Mouse (Mus musculus): ENCODE data around the gene Leap2. TPM values are rescaled to one million over a fixed set of nuclear protein-coding genes. Genes with fewer than 3 reads are reported as not detected.

Leap2 gene
- total and polyA plus RNA-seq, 3 experiments: 0.24 TPM; not detected in 2

DNA sequence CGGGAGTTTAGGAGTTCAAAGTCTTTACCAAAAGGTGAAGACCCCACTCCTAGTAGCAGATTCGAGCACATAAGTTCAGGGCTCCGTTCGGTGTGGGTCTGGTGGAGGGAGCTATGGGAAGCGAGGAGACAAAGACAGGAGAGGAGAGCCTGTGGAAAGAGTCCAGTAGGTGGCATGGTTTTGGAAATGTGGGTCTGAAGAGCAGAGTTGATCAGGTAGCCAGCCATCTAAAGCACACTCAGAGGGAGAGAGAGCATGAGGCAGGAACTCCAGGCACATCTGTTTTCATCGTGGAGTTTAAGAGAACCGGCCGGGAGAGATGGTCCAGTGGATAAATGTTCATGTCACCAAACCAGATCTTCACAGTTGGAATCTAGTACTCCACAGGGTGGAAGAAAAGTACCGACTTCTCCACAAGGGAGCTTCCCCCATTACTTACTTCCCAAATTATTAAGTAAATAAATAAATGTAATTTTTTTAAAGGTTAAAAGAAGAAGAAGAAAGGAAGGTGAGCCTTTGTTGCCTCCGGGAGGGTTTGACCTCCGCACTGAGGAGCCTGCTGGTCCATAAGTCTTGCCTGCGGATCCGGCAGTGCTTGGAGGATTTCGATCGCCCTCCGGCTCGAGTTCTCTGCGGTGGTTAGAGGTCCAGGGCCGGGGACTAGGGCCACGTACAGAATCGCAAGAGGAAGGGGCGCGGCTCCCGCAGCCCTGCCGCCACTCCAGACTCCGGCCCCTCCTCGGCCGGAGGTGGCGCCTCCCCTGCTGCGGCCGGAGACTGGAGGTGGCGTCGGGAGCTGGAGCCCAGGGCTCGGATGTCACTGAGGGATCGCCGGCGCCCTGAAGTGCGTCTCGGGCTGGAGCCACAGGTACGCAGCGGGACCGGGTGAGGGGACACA lies 33.8 kb upstream of the Leap2 start, which contains the start of the genes Gm10447 and Shroom1:
TSS of gene Gm10447 (minus strand) at position 637 of the 898 bp plus-strand sequence.
TSS of gene Shroom1 (plus strand) at position 732 of the 898 bp plus-strand sequence.
- H3K27ac ChIP-seq (ENCODE audit: control insufficient read depth, low read depth, low read length): no peak within 1 kb of the TSS
- DNase-seq (ENCODE audit: low read depth, low spot score): peak; percentile 33
- H3K4me3 ChIP-seq (ENCODE audit: control insufficient read depth in 1 of 2, insufficient read depth in 1 of 2, low read depth in 2 of 2, low read length in 2 of 2): peak within 1 kb of the TSS; percentile 47 to 65
- peaks cover 0 to 4% of the 10 kb centered on the region in 2 experiments; a peak in 1 of 4 replicates for H3K36me3 ChIP-seq (ENCODE audit: control insufficient read depth in 1 of 2, insufficient read depth in 2 of 2, low read length in 2 of 2)
- H3K4me1 ChIP-seq (ENCODE audit: control insufficient read depth in 1 of 2, insufficient read depth in 2 of 2, low read length in 2 of 2): peaks cover 2 to 10% of the 10 kb centered on the region in 2 experiments; a peak in 3 of 4 replicates
- TF ChIP-seq HCFC1 (IDR thresholded peaks at IDR 0.05; ENCODE audit: low read depth, low read length) (no peak), CTCF (IDR thresholded peaks at IDR 0.05 in 2 of 3, conservative IDR thresholded peaks at IDR 0.05 in 1 of 3; ENCODE audit: control insufficient read depth in 1 of 3, insufficient read depth in 1 of 3, low read depth in 2 of 3, low read length in 3 of 3, poor library complexity in 1 of 3, severe bottlenecking in 1 of 3) (peak in 1 of 3 experiments; percentile 43; a peak in 3 of 6 replicates), MAFK (IDR thresholded peaks at IDR 0.05; ENCODE audit: borderline replicate concordance, low read depth, low read length) (no peak), SMC3 (IDR thresholded peaks at IDR 0.05; ENCODE audit: low read depth, low read length) (peak; percentile 35), MYB (IDR thresholded peaks at IDR 0.05; ENCODE audit: low read depth, low read length) (no peak), UBTF (IDR thresholded peaks at IDR 0.05; ENCODE audit: borderline replicate concordance, insufficient read depth, low read depth, low read length) (no peak), ELF1 (IDR thresholded peaks at IDR 0.05; ENCODE audit: low read depth, low read length) (no peak), GATA1 (IDR thresholded peaks at IDR 0.05; ENCODE audit: low read depth, low read length) (no peak), JUND (IDR thresholded peaks at IDR 0.05; ENCODE audit: low read depth, low read length) (no peak), BHLHE40 (IDR thresholded peaks at IDR 0.05; ENCODE audit: borderline replicate concordance, low read depth, low read length) (0 out of 2 replicates have a peak, but pooled peaks have one; percentile 8), MAX (IDR thresholded peaks at IDR 0.05; ENCODE audit: low read length) (no peak)
- H3K27me3 ChIP-seq (ENCODE audit: control insufficient read depth in 1 of 2, insufficient read depth in 2 of 2, low read length in 2 of 2): peaks cover 17 to 19% of the 10 kb centered on the region in 2 experiments
- peak within 1 kb of the TSS; percentile 52 for H3K9ac ChIP-seq (ENCODE audit: control insufficient read depth, low read depth, low read length, poor library complexity, severe bottlenecking)
- H3K9me3 ChIP-seq (replicated peaks; ENCODE audit: insufficient read depth, low read length): no peaks in the 10 kb centered on the region
- no peaks in the 10 kb centered on the region for H3K79me2 ChIP-seq (ENCODE audit: control insufficient read depth, insufficient read depth, low read length, poor library complexity)

DNA sequence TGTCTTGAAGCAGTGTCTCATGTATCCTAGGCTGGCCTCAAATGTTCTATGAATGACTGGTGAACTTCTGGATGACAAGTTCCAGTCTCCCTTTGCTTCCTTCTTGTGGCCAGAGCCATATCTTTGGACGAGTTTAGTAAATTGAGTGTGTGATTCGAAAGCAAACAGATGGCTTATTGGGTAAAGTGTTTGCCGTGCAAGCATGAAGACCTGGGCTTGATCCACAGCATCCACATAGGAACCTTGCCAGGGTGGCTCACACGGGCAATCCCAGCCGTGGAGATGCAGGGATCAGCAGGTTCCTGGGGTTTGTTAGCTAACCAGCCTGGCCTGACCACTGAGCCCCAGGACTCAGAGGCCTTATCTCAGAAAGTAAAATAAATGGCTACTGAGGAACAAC lies 30.1 kb upstream of the Leap2 start:
- DNase-seq (ENCODE audit: low read depth, low spot score): no peak
- no peaks in the 10 kb centered on the region for H3K36me3 ChIP-seq (ENCODE audit: control insufficient read depth in 1 of 2, insufficient read depth in 2 of 2, low read length in 2 of 2)
- no peak for TF ChIP-seq MAFK (IDR thresholded peaks at IDR 0.05; ENCODE audit: borderline replicate concordance, low read depth, low read length)
- TF ChIP-seq RAD21 (IDR thresholded peaks at IDR 0.05; ENCODE audit: low read depth, low read length): no peak
- no peak for TF ChIP-seq TBP (IDR thresholded peaks at IDR 0.05; ENCODE audit: low read depth, low read length)
- TF ChIP-seq TCF12 (IDR thresholded peaks at IDR 0.05; ENCODE audit: low read depth, low read length): no peak
- no peak for TF ChIP-seq POLR2A (IDR thresholded peaks at IDR 0.05; ENCODE audit: control insufficient read depth in 1 of 2, insufficient read depth in 1 of 2, low read depth in 1 of 2, low read length in 2 of 2, poor library complexity in 1 of 2)
- TF ChIP-seq JUND (IDR thresholded peaks at IDR 0.05; ENCODE audit: low read depth, low read length): no peak
- TF ChIP-seq ETS1 (IDR thresholded peaks at IDR 0.05; ENCODE audit: low read depth, low read length): no peak
- no peak for TF ChIP-seq CHD2 (IDR thresholded peaks at IDR 0.05; ENCODE audit: low read length)
- TF ChIP-seq BHLHE40 (IDR thresholded peaks at IDR 0.05; ENCODE audit: borderline replicate concordance, low read depth, low read length): no peak
- no peak for TF ChIP-seq E2F4 (IDR thresholded peaks at IDR 0.05; ENCODE audit: borderline replicate concordance, low read depth, low read length)
- no peak for TF ChIP-seq EP300 (IDR thresholded peaks at IDR 0.05; ENCODE audit: low read depth in 1 of 2, low read length in 2 of 2)
- TF ChIP-seq MEF2A (IDR thresholded peaks at IDR 0.05; ENCODE audit: extremely low read depth, insufficient replicate concordance, low read depth, low read length, poor library complexity, severe bottlenecking): no peak
- peaks cover 31 to 36% of the 10 kb centered on the region in 2 experiments for H3K27me3 ChIP-seq (ENCODE audit: control insufficient read depth in 1 of 2, insufficient read depth in 2 of 2, low read length in 2 of 2)
- H3K27ac ChIP-seq (ENCODE audit: control insufficient read depth, low read depth, low read length): no peak overlapping the region
- no peak overlapping the region for H3K9ac ChIP-seq (ENCODE audit: control insufficient read depth, low read depth, low read length, poor library complexity, severe bottlenecking)
- H3K9me3 ChIP-seq (replicated peaks; ENCODE audit: insufficient read depth, low read length): no peaks in the 10 kb centered on the region
- H3K4me3 ChIP-seq (ENCODE audit: control insufficient read depth in 1 of 2, insufficient read depth in 1 of 2, low read depth in 2 of 2, low read length in 2 of 2): no peak overlapping the region
- no peaks in the 10 kb centered on the region for H3K79me2 ChIP-seq (ENCODE audit: control insufficient read depth, insufficient read depth, low read length, poor library complexity)
- H3K4me1 ChIP-seq (ENCODE audit: control insufficient read depth in 1 of 2, insufficient read depth in 2 of 2, low read length in 2 of 2): no peaks in the 10 kb centered on the region
